Mouse (Mus musculus): ENCODE data around the gene Ing1.

Gene Ing1

GRCm38 (mm10) chr8:11593222-11593884 is 38.0 kb downstream of the Ing1 start:
- DNase-seq = no peak

GRCm38 (mm10) chr8:11600301-11600951 is 45.1 kb downstream of the Ing1 start:
- no peak for DNase-seq

- DNase-seq = peak; percentile 94
Observed at GRCm38 (mm10) chr8:11602006-11602680, 46.8 kb downstream of the Ing1 start.

GRCm38 (mm10) chr8:11608848-11609247 is 53.5 kb downstream of the Ing1 start:
- no peak for DNase-seq
